Mouse (Mus musculus) forebrain, embryonic 10.5 days (tissue): ENCODE results near the gene Necab2. TPM values are rescaled to one million over a fixed set of nuclear protein-coding genes. Genes with fewer than 3 reads are reported as not detected.

Experiments used
- DNase-seq: peaks from one replicate; pipeline ENCODE4 v3.0.0-alpha.2; 2017; ENCODE audit warnings: low spot score; ENCODE audit errors: extremely low spot score
- H3K27ac ChIP-seq: fragments of 300-500 bp; sonication (generic); 2 replicates; pipeline ENCODE4 v1.5.1; 2016; ENCODE audit warnings: mild to moderate bottlenecking
- H3K27me3 ChIP-seq: fragments of 300-500 bp; sonication (generic); 2 replicates; pipeline ENCODE4 v1.6.1; 2016; ENCODE audit warnings: mild to moderate bottlenecking; ENCODE audit not compliant: poor library complexity, severe bottlenecking
- H3K36me3 ChIP-seq: fragments of 300-500 bp; sonication (generic); replicated peaks from 2 replicates; pipeline ENCODE4 v1.6.1; 2016; ENCODE audit warnings: mild to moderate bottlenecking, moderate library complexity
- H3K4me1 ChIP-seq: fragments of 300-500 bp; sonication (generic); 2 replicates; pipeline ENCODE4 v1.6.1; 2016
- H3K4me3 ChIP-seq: fragments of 300-500 bp; sonication (generic); 2 replicates; pipeline ENCODE4 v1.5.1; 2016; ENCODE audit warnings: mild to moderate bottlenecking, moderate library complexity
- H3K9me3 ChIP-seq: fragments of 300-500 bp; sonication (generic); 2 replicates; pipeline ENCODE4 v1.6.1; 2016; ENCODE audit warnings: mild to moderate bottlenecking, moderate library complexity
- WGBS: fragments of 180-500 bp; shearing (Covaris S2); methylation state at CpG from one replicate; pipeline ENCODE4 v1.1.7; 2016; 5-methylcytosine and 5-hydroxymethylcytosine counted together
- polyA plus RNA-seq: library from polyadenylated mRNA; unstranded; fragments of >200 nt; fragmentation: Nextera tagmentation; extraction: Ambion mirVana; gene quantifications from 2 replicates; pipeline ENCODE4 v1.2.1, GENCODE M21; 2016

The Necab2 gene
- polyA plus RNA-seq, 1 experiment from 2014 or later, result 15.5 TPM

DNA sequence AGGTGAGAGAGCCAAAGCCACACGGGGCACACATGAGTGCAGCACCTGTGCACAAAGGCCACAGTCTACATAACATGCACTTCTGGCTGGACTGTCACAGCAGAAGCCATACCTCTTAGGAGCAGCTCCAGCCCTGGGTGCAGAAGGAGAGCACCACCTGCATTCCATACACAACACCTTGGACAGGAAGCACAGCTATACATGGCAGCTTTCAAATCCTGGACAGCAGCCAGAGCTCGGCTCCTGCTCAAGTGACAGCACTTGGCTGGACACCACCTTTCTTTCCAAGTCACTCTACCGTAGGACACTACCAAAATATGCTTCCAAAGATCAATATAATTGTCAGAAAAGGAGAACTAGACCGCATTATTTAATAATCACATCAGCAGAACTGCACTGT is 66.9 kb downstream of the Necab2 start:
- Histone ChIP-seq H3K4me1 (peaks cover 14% of the 10 kb centered on the region), H3K27ac (no peak overlapping the region), H3K4me3 (no peak overlapping the region), H3K9me3 (no peaks in the 10 kb centered on the region), H3K27me3 (no peaks in the 10 kb centered on the region), H3K36me3 (peaks cover 100% of the 10 kb centered on the region)
- 96% methylated on average over 4 of the region's 4 CpGs for WGBS
- no peak for DNase-seq

DNA sequence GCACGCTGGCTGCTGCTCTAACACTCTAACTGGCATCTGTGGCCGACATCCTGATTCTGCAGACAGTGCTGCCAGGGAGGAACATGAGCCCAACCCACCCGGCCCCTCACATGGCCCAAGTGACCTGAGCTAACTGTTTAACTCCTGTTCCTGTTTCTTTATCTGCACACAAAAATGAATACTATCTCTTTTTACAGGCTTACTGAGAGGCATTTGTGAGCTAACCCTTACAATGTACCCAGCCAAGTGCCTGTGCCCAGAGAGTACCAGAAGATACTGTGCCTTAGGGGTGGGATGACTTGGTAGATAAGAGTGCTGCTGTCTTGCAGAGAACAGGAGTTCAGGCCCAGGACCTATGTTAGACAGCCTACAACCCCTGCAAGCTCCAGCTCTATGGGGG is 68.4 kb downstream of the Necab2 start:
- 93% methylated on average over 3 of the region's 3 CpGs for WGBS
- no peaks in the 10 kb centered on the region for H3K27me3 ChIP-seq
- no peaks in the 10 kb centered on the region for H3K9me3 ChIP-seq
- no peak overlapping the region for H3K27ac ChIP-seq
- H3K36me3 ChIP-seq, result peaks cover 100% of the 10 kb centered on the region
- no peak for DNase-seq
- no peak overlapping the region for H3K4me3 ChIP-seq
- peaks cover 14% of the 10 kb centered on the region for H3K4me1 ChIP-seq

DNA sequence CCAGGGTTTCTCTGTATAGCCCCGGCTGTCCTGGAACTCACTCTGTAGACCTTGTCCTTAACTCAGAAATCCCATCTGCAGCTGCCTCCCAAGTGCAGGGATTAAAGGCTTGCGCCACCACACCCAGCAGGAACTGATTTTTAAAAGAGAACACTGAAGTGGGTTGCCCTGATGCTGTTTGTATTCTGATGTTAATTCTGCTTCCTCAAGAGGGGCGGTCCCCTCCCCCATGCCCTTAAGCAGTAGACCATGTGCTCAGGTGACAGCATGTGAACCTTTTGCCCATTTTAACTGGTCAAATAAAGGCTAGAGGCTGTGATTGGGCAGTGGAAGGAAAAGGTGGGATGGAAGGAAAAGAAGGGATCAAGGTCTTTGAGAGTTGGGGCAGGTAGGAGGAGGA is 69.2 kb downstream of the Necab2 start:
- Histone ChIP-seq H3K36me3 (peaks cover 100% of the 10 kb centered on the region), H3K9me3 (no peaks in the 10 kb centered on the region), H3K27me3 (no peaks in the 10 kb centered on the region), H3K4me1 (peaks cover 14% of the 10 kb centered on the region), H3K4me3 (no peak overlapping the region), H3K27ac (no peak overlapping the region)
- no peak for DNase-seq
- 51% methylated on average over 3 of the region's 3 CpGs for WGBS

DNA sequence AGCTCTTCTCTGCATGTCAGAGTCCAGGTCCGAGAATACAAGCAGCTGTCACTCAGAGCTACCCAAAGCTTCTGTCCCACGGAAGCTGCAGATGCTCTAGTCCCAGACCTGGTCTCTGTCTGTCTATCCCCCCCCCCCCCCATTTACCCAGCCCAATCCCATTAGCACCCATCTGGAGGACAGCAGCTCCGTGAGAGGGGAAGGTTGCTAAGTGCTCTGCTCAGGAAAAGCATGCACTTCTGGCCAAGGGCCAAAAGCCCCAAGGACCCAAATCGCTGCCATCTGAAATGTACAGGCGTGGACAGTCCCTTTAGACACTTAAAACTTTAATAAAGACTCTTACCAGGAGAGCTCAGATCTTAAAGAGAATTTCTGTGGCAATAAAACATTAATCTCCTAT is 70.2 kb downstream of the Necab2 start:
- Histone ChIP-seq H3K4me1 (peaks cover 14% of the 10 kb centered on the region), H3K4me3 (no peak overlapping the region), H3K27me3 (no peaks in the 10 kb centered on the region), H3K27ac (no peak overlapping the region), H3K36me3 (peaks cover 100% of the 10 kb centered on the region), H3K9me3 (no peaks in the 10 kb centered on the region)
- 75% methylated on average over 5 of the region's 5 CpGs for WGBS
- no peak for DNase-seq

DNA sequence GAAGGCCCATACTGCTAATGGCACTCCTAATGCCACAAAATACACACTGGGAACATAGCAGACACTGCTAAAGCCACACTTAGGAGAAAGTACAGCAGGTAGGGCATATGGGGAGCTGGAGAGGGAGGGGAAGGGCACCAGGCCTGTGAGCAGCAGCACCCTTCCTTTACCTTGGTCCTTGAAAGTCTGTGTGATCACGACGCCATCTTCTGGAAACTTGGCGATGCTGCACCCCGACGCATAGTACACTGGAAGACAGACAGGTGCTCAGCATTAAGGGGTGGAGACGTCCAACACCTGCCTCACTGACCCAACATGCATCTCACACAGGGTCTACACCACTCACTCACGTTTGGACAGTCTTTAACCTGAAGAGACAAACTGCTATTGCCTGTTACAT is 73.6 kb downstream of the Necab2 start:
- H3K4me1 ChIP-seq, result peaks cover 14% of the 10 kb centered on the region
- no peak overlapping the region for H3K27ac ChIP-seq
- 72% methylated on average over 7 of the region's 7 CpGs for WGBS
- peaks cover 98% of the 10 kb centered on the region for H3K36me3 ChIP-seq
- no peak for DNase-seq
- H3K27me3 ChIP-seq, result no peaks in the 10 kb centered on the region
- no peak overlapping the region for H3K4me3 ChIP-seq
- H3K9me3 ChIP-seq, result no peaks in the 10 kb centered on the region

Other genes starting within 250 kb of the Necab2 start
- 246 and 255 TPM in 2 replicates for gene Hsbp1, start 102.2 kb upstream of the Necab2 start, polyA plus RNA-seq
- gene Mlycd, start 51.8 kb upstream of the Necab2 start, polyA plus RNA-seq, result 9.2 and 10.2 TPM in 2 replicates
- 0.48 and 0.73 TPM in 2 replicates for gene Osgin1, start 12.6 kb upstream of the Necab2 start, polyA plus RNA-seq
- gene Slc38a8, start 55.0 kb downstream of the Necab2 start, polyA plus RNA-seq, result 1.0 and 4.4 TPM in 2 replicates
- 106 TPM in 2 replicates for gene Mbtps1, start 112.0 kb downstream of the Necab2 start, polyA plus RNA-seq
- gene Hsdl1, start 128.5 kb downstream of the Necab2 start, polyA plus RNA-seq, result 61.9 and 66.0 TPM in 2 replicates
- 0.11 TPM in 1 of 2 replicates, not detected in the other for gene Dnaaf1, start 128.5 kb downstream of the Necab2 start, polyA plus RNA-seq
- 17.0 and 18.5 TPM in 2 replicates for gene Taf1c, start 158.5 kb downstream of the Necab2 start, polyA plus RNA-seq
- gene Adad2, start 166.0 kb downstream of the Necab2 start, polyA plus RNA-seq, result 0.10 and 0.16 TPM in 2 replicates
- gene Kcng4, start 189.0 kb downstream of the Necab2 start, polyA plus RNA-seq, result 0.10 and 0.11 TPM in 2 replicates
- 2.7 and 3.7 TPM in 2 replicates for gene Wfdc1, start 219.6 kb downstream of the Necab2 start, polyA plus RNA-seq